Mouse (Mus musculus) left cerebral cortex, postnatal 10 days (tissue): ENCODE measurements around the gene Vgll4. TPM values are rescaled to one million over a fixed set of nuclear protein-coding genes. Genes with fewer than 3 reads are reported as not detected.
"Not testable (repeated sequence)": the region's sequence is repeated elsewhere in the genome, so short reads cannot be mapped to it uniquely, and the experiment has no call there.

Experiments
- DNase-seq, 2 experiments: peaks; one replicate each; pipeline ENCODE4 v3.0.0; 2021 to 2022; ENCODE audit warnings: low spot score in 2 of 2, mixed read lengths in 1 of 2; ENCODE audit errors: extremely low spot score in 1 of 2
- intact Hi-C: fragments of 180-260 bp; cut with DNase I; formaldehyde crosslinking; loops from one replicate; pipeline ENCODE4 v1.15.1; 2025
- total RNA-seq, 2 experiments: library from RNA; stranded (reverse); gene quantifications; 2 replicates each; pipeline ENCODE4 v1.2.3; 2021

Gene Vgll4
- total RNA-seq, 2 experiments from 2014 or later, result 42.7 to 51.8 TPM

DNA sequence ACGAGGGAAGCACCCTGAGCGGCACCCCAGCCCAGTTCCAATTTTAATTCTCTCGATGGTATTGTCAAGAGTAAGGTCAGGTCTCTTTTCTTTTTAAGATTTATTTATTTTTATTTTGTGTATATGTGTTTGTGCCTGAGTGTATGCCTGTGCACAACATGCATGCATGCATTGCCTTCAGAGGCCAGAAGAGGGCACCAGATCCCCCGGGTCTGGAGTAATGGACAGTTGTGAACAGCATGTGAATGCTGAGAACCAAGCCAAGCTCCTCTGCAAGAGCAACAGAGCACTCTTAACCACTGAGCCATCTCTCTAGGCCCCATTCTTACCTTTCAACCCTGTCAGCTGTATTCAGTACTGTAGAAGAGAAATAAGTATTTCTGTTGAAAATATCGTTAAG is 42.4 kb downstream of the Vgll4 start:
- intact Hi-C loops, result loop anchor here (2.0 to 5.0 kb wide), 2 partner anchors 203 to 340 kb away; no protein-coding TSS in a partner anchor
- DNase-seq, result no peak

DNA sequence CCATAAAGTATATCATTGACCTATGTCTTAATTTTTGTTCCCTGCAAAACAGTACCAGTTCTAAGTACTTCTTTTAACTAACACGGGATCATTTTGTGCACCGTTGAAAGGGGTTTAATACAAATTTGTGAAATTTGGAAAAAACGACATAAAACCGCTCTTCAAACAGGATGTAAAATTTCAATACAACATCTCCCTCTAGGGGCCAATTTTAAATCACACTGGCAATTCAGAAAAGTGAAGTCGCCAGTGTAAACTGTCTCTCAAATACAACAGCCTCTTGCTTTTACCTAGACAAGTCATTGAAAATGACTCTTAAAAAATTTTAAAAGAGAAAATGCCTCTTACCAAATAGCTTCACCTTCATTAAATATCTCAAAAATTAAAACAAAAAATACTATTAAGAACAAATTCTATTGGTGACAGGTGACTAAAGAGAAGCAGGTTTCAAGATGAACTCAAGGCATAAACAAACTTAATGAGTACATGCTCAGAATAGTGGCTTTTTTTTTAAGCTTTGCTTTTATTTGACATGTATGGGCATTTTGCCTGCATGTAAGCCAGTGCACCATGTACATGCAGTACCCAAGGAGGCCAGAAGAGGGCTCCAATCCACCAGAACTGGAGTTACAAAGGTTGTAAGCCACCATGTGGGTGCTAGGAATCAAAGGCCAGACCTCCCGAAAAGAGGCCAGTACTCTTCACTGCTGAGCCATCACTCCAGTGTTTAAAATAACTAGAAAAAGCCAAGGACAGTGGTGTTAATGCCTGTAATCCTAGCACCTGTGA is 43.2 kb downstream of the Vgll4 start:
- DNase-seq, result peak; percentile 56 to 57
- intact Hi-C loops, result loop anchor here (2.0 to 5.0 kb wide), 2 partner anchors 202 to 341 kb away; no protein-coding TSS in a partner anchor

GRCm38 (mm10) chr6:114925196-114925595 is 44.6 kb downstream of the Vgll4 start:
- intact Hi-C loops, result loop anchor here (5.0 kb wide), 1 partner anchor 342 kb away; no protein-coding TSS in a partner anchor
- no peak for DNase-seq

- DNase-seq, intact Hi-C loops: not testable (repeated sequence)
Observed at GRCm38 (mm10) chr6:114922355-114923096, 47.3 kb downstream of the Vgll4 start.

DNA sequence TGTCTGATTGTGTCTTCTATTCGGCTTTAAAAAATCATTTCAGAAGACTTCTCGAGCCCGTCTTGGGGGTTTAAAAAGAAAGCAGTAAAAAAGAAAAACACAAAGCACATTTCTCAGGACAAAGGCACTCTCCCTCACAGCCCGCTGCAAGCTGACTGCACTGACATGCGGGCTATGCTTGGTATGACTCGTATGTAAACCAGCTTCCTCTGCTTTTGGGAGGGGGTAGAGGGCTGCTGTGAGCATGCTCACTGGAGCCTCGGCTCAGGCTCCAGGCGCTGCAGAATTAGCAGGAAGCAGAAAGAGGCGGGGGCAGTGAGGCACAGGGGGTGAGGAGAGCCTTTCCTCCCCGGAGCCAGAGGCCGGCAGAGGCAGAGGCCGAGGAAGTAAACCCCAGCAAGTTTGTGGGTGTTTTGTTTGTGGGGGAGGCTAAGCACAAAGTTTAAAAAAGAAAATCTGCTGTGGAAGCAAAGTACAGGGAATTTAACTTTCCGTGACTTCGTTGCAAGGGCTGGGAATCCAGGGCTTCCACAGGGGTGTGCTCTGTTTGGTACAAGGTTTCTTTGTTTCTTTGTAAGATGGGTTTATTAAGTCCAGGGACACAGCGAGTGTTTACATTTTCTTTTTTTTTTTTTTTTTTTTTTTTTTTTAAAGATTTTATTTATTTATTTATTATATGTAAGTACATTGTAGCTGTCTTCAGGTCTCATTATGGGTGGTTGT is 48.0 kb downstream of the Vgll4 start:
- intact Hi-C loops, result no loop called here

DNA sequence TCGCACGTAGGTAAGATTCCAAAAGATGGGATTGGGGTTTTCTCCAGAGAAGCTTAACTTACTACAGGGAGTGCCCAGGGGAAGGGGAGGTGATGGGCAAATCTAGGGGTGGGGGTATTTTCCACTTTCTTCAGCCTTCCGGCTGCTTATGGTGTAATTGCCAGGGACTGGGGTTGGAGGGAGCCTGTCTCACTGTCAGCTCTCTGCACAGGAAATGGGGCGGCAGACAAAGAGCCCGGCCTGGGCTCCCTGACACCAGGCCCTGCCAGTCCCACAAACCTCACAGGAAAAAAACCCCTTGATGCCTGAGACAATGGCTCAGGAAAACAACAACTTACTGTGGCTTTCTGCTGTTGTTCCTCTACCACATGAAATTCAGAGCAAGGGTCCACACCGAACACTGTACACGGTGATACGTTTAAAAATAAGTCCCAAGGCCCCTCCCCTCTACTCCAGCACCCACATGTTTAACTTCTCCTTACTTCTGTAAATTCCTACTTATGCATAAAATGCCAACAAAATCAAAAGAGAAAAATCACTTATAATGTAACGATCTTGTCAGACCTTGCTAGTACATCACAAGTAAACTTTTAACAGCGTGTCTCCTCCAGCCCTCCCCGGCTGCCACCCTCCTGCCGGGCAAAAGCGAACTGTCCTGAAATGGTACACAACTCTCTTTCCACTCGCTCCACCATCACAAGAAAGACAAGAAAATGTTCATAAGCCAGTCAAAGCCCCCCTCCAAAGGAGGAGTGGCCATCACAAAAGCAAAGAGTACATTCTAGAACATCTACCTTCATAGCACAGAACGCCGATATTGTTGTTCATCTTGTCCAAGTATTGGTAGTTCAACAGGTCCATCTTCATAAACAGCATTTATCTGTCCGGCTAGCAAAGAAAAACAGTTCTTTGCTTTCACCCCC is 49.0 kb downstream of the Vgll4 start:
- intact Hi-C loops, result no loop called here
- peak in 1 of 2 experiments; percentile 54 for DNase-seq

More for the DNA sequence above, 48.0 kb downstream of the Vgll4 start:
- peak; percentile 75 to 93 for DNase-seq

GRCm38 (mm10) chr6:114919670-114920313 is 50.0 kb downstream of the Vgll4 start:
- no peak for DNase-seq
- intact Hi-C loops, result loop anchor here (5.0 kb wide), 1 partner anchor 42 kb away; no protein-coding TSS in a partner anchor

DNA sequence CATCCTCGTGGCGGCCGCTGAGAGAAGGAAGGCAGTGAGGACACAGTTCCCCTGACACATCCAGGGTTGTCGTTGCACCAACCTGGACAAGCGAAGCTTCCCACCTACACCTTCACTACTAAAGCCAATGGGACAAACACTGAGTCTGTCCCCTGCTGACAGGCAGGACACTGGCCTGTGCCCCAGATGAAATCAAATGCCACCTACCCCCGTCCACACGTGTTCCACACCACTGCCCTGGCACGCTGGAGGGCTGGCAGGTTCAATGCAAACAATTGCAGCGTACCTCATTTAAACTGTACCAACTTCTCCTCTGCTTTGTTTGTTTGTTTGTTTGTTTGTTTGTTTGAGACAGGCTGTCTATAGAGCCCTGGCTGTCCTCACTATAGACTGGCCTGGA is 50.8 kb downstream of the Vgll4 start:
- intact Hi-C loops, result loop anchor here (5.0 kb wide), 1 partner anchor 42 kb away; no protein-coding TSS in a partner anchor
- no peak for DNase-seq

GRCm38 (mm10) chr6:114917770-114918635 is 51.8 kb downstream of the Vgll4 start:
- DNase-seq, result peak in 1 of 2 experiments; percentile 68
- intact Hi-C loops, result loop anchor here (5.0 kb wide), 1 partner anchor 41 kb away; no protein-coding TSS in a partner anchor

DNA sequence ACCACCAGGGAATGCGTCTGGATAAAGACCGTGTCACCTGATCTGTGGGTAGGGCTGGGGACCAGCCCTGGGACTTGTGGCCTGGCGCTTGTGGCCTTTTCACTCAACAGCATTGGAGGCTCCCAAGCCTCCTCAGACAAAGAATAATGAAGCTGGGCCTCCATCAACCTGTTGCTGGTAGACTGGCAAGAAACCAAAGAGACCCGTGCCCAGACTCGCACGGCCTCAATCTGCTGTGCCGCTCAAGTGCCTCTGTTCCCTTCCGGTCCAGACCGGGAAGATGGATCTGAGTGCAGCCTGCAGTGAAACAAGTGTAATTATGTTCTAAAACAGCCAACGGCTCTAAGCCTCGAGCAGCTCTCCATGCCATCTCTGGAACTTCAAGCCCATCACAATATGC is 52.7 kb downstream of the Vgll4 start:
- DNase-seq, result no peak
- intact Hi-C loops, result loop anchor here (5.0 kb wide), 1 partner anchor 40 kb away; no protein-coding TSS in a partner anchor

- DNase-seq, result no peak
- intact Hi-C loops, result loop anchor here (5.0 kb wide), 1 partner anchor 39 kb away; no protein-coding TSS in a partner anchor
Observed at GRCm38 (mm10) chr6:114916715-114916992, 53.1 kb downstream of the Vgll4 start.

GRCm38 (mm10) chr6:114915915-114916714 is 53.7 kb downstream of the Vgll4 start:
- no peak for DNase-seq
- intact Hi-C loops, result loop anchor here (5.0 kb wide), 1 partner anchor 39 kb away; no protein-coding TSS in a partner anchor

DNA sequence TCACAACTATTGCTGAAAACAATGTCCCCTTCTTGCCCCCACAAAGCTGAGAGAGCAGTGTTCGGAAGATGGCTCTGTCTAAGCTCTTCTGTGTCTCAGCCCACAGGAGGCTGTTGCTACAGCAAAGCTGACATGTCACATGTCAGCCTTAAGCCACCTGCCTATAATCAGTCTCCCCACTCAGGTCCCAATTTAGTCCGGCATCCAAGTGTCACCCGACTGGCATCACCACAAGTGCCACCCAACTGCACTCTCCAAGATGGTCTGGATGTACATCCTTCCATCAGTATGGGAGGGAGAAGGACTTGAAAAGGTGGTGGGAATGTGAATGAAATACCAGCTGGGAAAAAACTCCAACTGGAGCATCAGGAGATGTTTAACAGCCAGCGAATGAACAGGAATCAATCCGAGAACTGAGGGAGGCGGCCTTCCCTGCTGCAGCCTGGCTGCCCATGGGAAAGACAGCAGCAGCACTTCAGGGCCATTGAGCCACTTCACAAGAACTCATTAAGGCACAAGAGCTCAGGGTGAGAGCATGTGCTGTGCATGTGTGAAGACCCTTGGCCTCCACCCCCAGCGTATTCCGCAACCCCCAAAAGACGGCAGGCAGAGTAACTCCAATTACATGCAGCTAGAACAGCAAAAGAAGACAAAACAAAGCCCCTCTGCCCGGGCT is 55.6 kb downstream of the Vgll4 start:
- intact Hi-C loops, result no loop called here

GRCm38 (mm10) chr6:114913142-114913541 is 56.7 kb downstream of the Vgll4 start:
- DNase-seq, result no peak
- intact Hi-C loops, result no loop called here

More for the DNA sequence above, 55.6 kb downstream of the Vgll4 start:
- DNase-seq, result no peak

DNA sequence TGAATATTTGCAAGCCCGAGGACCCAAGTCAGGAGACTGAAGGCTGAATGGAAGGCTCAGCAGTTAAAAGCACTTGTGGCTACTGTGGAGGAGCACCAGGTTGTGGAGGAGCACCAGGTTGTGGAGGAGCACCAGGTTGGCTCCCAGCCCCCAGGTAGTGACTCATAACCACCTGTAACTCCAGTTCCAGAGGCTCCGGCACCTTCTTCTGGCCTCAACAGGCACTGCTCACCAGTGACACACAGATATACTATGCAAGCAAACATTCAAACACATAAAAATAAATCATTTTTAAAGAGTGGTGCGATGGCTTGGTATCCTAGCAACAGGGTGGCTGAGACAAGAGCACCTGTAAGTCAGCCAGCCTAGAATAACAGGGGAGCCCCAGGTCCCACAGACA is 58.3 kb downstream of the Vgll4 start:
- DNase-seq, result no peak
- intact Hi-C loops, result no loop called here
